Mouse (Mus musculus) intestine, embryonic 16.5 days (tissue): ENCODE measurements around the gene Nkx6-2. TPM values are rescaled to one million over a fixed set of nuclear protein-coding genes. Genes with fewer than 3 reads are reported as not detected.
A peak's percentile ranks its signal among the peaks of the same experiment; 100 is the strongest.

Source experiments
- ATAC-seq: fragments of 200-750 bp; cut with Nextera tagmentation; 2 replicates; pipeline ENCODE4 v1.8.0; 2017; ENCODE audit warnings: moderate TSS enrichment, moderate library complexity
- H3K27ac ChIP-seq: fragments of 300-500 bp; sonication (generic); 2 replicates; pipeline ENCODE4 v1.5.1; 2014; ENCODE audit warnings: mild to moderate bottlenecking, low read length
- H3K27me3 ChIP-seq: fragments of 300-500 bp; sonication (generic); replicated peaks from 2 replicates; pipeline ENCODE4 v1.6.1; 2014; ENCODE audit warnings: low read length, control low read depth, mixed read lengths; ENCODE audit not compliant: control insufficient read depth, insufficient read depth
- H3K36me3 ChIP-seq: fragments of 300-500 bp; sonication (generic); 2 replicates; pipeline ENCODE4 v1.6.1; 2014; ENCODE audit warnings: low read length, control low read depth; ENCODE audit not compliant: control insufficient read depth, insufficient read depth
- H3K4me1 ChIP-seq: fragments of 300-500 bp; sonication (generic); 2 replicates; pipeline ENCODE4 v1.6.1; 2014; ENCODE audit warnings: low read length, control low read depth, mixed read lengths; ENCODE audit not compliant: control insufficient read depth, insufficient read depth
- H3K4me2 ChIP-seq: fragments of 300-500 bp; sonication (generic); 2 replicates; pipeline ENCODE4 v1.6.1; 2014; ENCODE audit warnings: low read depth, low read length, control low read depth
- H3K4me3 ChIP-seq: fragments of 300-500 bp; sonication (generic); 2 replicates; pipeline ENCODE4 v1.5.1; 2014; ENCODE audit warnings: mild to moderate bottlenecking, low read length
- H3K9ac ChIP-seq: fragments of 300-500 bp; sonication (generic); 2 replicates; pipeline ENCODE4 v1.6.1; 2014; ENCODE audit warnings: low read depth, low read length
- H3K9me3 ChIP-seq: fragments of 300-500 bp; sonication (generic); 2 replicates; pipeline ENCODE4 v1.6.1; 2016; ENCODE audit warnings: low read length, control low read depth; ENCODE audit not compliant: control insufficient read depth
- WGBS: fragments of 180-500 bp; shearing (Covaris S2); extraction: QIAGEN DNeasy Blood & Tissue Kit; methylation state at CpG from one replicate; pipeline ENCODE4 v1.1.7; 2014; 5-methylcytosine and 5-hydroxymethylcytosine counted together
- polyA plus RNA-seq: library from polyadenylated mRNA; unstranded; fragments of >200 nt; fragmentation: Nextera tagmentation; extraction: Ambion mirVana; gene quantifications from 2 replicates; pipeline ENCODE4 v1.2.1, GENCODE M21; 2015

Gene Nkx6-2
- polyA plus RNA-seq, 1 experiment from 2014 or later: 0.13 TPM

DNA sequence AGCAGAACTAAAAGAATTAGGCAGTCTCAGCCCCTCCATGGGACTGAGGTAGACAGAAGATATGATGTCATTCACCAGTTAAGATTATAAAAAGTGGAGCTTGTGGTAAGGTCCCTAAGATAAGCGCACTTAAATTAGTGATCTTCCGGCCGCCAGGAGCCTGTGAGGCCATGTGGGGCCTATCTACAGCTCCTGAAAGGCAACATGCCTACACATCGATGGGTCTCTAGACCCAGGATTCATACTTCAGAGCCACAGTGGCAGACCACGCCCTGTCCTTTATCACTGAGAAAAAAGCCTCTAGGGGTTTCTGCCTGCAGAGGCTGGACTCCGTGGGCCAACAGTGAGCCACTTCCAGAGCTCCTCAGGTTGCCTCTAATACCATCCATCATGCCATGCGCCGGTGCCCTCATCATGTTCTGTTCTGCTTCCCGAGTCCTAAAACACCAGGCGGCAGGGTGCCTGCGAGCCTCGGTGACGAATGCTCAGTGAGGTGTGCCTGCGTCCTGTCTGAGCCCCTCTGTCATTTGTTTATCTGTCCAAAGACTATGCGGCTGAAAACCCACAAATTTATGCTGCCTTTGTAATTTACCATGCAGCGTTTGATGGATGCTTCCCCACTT lies 6.4 kb downstream of the Nkx6-2 start:
- Histone ChIP-seq H3K4me3 (no peak overlapping the region), H3K9ac (no peak overlapping the region), H3K9me3 (no peaks in the 10 kb centered on the region), H3K4me2 (no peak overlapping the region), H3K36me3 (no peaks in the 10 kb centered on the region), H3K4me1 (peaks cover 4% of the 10 kb centered on the region), H3K27me3 (peaks cover 29% of the 10 kb centered on the region), H3K27ac (no peak overlapping the region)
- WGBS: 65% methylated on average over 16 of the region's 16 CpGs
- no peak for ATAC-seq

GRCm38 (mm10) chr7:139572665-139573064 lies 9.9 kb downstream of the Nkx6-2 start:
- Histone ChIP-seq H3K36me3 (peaks cover 3% of the 10 kb centered on the region; the same call in 1 of the 2 replicates), H3K27ac (no peak overlapping the region), H3K4me1 (no peaks in the 10 kb centered on the region), H3K9ac (no peak overlapping the region), H3K4me3 (no peak overlapping the region), H3K27me3 (0 out of 2 replicates have a peak, but pooled peaks cover 2% of the 10 kb centered on the region), H3K9me3 (no peaks in the 10 kb centered on the region), H3K4me2 (no peak overlapping the region)
- WGBS: 67% methylated on average over 3 of the region's 3 CpGs
- peak; percentile 76 for ATAC-seq

DNA sequence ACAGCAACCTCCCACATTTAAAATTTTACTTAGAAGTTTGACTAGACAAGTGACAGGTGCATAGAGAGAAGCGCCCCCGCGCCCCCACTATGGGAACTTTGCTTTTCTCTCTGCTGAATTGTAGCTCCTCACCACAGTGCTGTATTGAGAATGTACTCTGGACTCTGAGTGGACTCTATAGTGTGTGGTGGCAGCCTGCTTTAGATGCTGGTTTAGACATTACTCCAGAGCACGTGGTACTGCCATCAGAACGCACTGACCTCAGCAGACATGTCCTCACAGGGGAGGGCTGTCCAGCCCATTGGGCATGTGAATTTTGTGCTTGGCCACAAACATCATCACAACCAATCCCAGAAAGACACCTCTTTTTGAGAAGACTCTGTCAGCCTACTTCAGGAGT lies 11.8 kb downstream of the Nkx6-2 start:
- 97% methylated on average over 5 of the region's 5 CpGs for WGBS
- H3K27ac ChIP-seq: no peak overlapping the region
- H3K9ac ChIP-seq: no peak overlapping the region
- no peaks in the 10 kb centered on the region for H3K9me3 ChIP-seq
- H3K4me3 ChIP-seq: no peak overlapping the region
- no peak overlapping the region for H3K4me2 ChIP-seq
- ATAC-seq: no peak
- peaks cover 4% of the 10 kb centered on the region; the same call in 1 of the 2 replicates for H3K36me3 ChIP-seq
- H3K4me1 ChIP-seq: no peaks in the 10 kb centered on the region
- no peaks in the 10 kb centered on the region for H3K27me3 ChIP-seq

- H3K36me3 ChIP-seq: peaks cover 8% of the 10 kb centered on the region; the same call in 1 of the 2 replicates
Observed at GRCm38 (mm10) chr7:139566533-139566932, 16.1 kb downstream of the Nkx6-2 start.

GRCm38 (mm10) chr7:139565998-139566397 lies 16.6 kb downstream of the Nkx6-2 start:
- Histone ChIP-seq H3K27me3 (no peaks in the 10 kb centered on the region), H3K4me3 (no peak overlapping the region), H3K9me3 (no peaks in the 10 kb centered on the region), H3K9ac (no peak overlapping the region), H3K4me2 (no peak overlapping the region), H3K27ac (no peak overlapping the region), H3K4me1 (no peaks in the 10 kb centered on the region), H3K36me3 (peaks cover 8% of the 10 kb centered on the region; the same call in 1 of the 2 replicates)
- 74% methylated on average over 6 of the region's 6 CpGs for WGBS
- no peak for ATAC-seq

More at GRCm38 (mm10) chr7:139566533-139566932, 16.1 kb downstream of the Nkx6-2 start:
- ATAC-seq: no peak
- H3K4me2 ChIP-seq: no peak overlapping the region
- no peaks in the 10 kb centered on the region for H3K9me3 ChIP-seq
- H3K9ac ChIP-seq: no peak overlapping the region
- no peaks in the 10 kb centered on the region for H3K4me1 ChIP-seq
- WGBS: 76% methylated on average over 8 of the region's 8 CpGs
- H3K27ac ChIP-seq: no peak overlapping the region
- H3K27me3 ChIP-seq: no peaks in the 10 kb centered on the region
- no peak overlapping the region for H3K4me3 ChIP-seq

DNA sequence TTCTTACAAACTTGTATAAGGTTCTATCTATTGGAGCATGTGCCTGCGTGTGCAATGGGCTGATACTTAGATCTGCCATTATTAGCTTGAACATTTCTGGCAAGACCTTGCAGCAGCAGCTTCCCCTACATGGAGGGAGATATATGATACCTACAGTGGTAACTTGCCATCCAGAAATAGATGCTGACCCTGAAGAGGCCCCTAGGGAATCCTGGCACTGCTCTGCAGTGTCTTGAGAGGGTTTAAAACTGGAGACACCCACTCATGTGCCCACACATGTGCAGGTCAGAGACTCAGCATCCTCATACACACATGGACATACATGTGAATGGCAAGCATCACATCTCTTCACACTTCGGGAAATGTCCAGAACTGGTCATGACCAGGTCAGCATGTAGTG lies 18.4 kb downstream of the Nkx6-2 start:
- H3K36me3 ChIP-seq: peaks cover 8% of the 10 kb centered on the region; the same call in 1 of the 2 replicates
- ATAC-seq: no peak
- WGBS: 90% methylated on average over 2 of the region's 2 CpGs

GRCm38 (mm10) chr7:139563425-139563824 lies 19.2 kb downstream of the Nkx6-2 start:
- Histone ChIP-seq H3K27me3 (no peaks in the 10 kb centered on the region), H3K9me3 (no peaks in the 10 kb centered on the region), H3K4me3 (no peak overlapping the region), H3K36me3 (peaks cover 8% of the 10 kb centered on the region; the same call in 1 of the 2 replicates), H3K4me2 (no peak overlapping the region), H3K27ac (no peak overlapping the region), H3K9ac (no peak overlapping the region), H3K4me1 (no peaks in the 10 kb centered on the region)
- ATAC-seq: no peak
- 69% methylated on average over 4 of the region's 4 CpGs for WGBS

More for the DNA sequence above, 18.4 kb downstream of the Nkx6-2 start:
- Histone ChIP-seq H3K4me3 (no peak overlapping the region), H3K4me2 (no peak overlapping the region), H3K9ac (no peak overlapping the region), H3K27me3 (no peaks in the 10 kb centered on the region), H3K27ac (no peak overlapping the region), H3K9me3 (no peaks in the 10 kb centered on the region), H3K4me1 (no peaks in the 10 kb centered on the region)

- Histone ChIP-seq H3K9me3 (no peaks in the 10 kb centered on the region), H3K36me3 (0 out of 2 replicates have a peak, but pooled peaks cover 4% of the 10 kb centered on the region), H3K4me2 (no peak overlapping the region), H3K4me3 (no peak overlapping the region), H3K27ac (no peak overlapping the region), H3K9ac (no peak overlapping the region), H3K27me3 (no peaks in the 10 kb centered on the region), H3K4me1 (no peaks in the 10 kb centered on the region)
- WGBS: 92% methylated on average over 10 of the region's 10 CpGs
- no peak for ATAC-seq
Observed at GRCm38 (mm10) chr7:139559659-139560058, 22.9 kb downstream of the Nkx6-2 start.

GRCm38 (mm10) chr7:139556746-139557526 lies 25.7 kb downstream of the Nkx6-2 start:
- no peak overlapping the region for H3K27ac ChIP-seq

More at GRCm38 (mm10) chr7:139556746-139557526, 25.7 kb downstream of the Nkx6-2 start:
- Histone ChIP-seq H3K9ac (no peak overlapping the region), H3K4me2 (no peak overlapping the region), H3K4me1 (no peaks in the 10 kb centered on the region), H3K36me3 (no peaks in the 10 kb centered on the region), H3K9me3 (no peaks in the 10 kb centered on the region), H3K4me3 (no peak overlapping the region), H3K27me3 (no peaks in the 10 kb centered on the region)
- 57% methylated on average over 10 of the region's 10 CpGs for WGBS
- no peak for ATAC-seq
